Mouse (Mus musculus): ENCODE measurements around the gene Pde6d. TPM values are rescaled to one million over a fixed set of nuclear protein-coding genes. Genes with fewer than 3 reads are reported as not detected.
"Not testable (repeated sequence)": the region's sequence is repeated elsewhere in the genome, so short reads cannot be mapped to it uniquely, and the experiment has no call there.

Pde6d gene
- polyA plus RNA-seq, 1 experiment, result 11.2 TPM

DNA sequence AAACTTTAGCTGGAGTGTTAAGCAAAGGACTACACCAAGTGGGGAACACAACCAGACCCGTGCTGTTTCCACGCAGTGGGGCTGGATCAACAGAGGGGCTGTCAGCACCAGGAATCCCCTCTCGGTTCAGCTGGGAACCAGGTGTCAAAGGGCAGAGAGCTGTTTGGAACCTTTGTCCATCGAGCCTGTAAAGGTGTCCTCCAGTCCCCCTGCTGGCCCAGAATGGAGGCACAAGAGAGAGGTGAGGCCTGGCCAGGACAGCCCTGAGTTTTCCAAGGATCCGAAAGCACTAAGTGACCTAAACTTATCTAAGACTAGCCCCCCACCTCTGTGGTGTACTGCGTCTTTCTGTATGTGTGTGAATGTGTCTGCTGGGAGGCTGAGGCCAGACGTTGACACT lies 62.1 kb downstream of the Pde6d start:
- WGBS, result 58% methylated on average over 7 of the region's 7 CpGs
- Histone ChIP-seq H3K27ac (ENCODE audit: control insufficient read depth, insufficient read depth, low read depth, low read length, poor library complexity) (no peak overlapping the region), H3K4me1 (ENCODE audit: control insufficient read depth, insufficient read depth, low read length) (peaks cover 4% of the 10 kb centered on the region; the same call in 1 of the 2 replicates), H3K4me3 (replicated peaks; ENCODE audit: control insufficient read depth, low read depth, low read length) (no peak overlapping the region)
- TF ChIP-seq CTCF (IDR thresholded peaks at IDR 0.05; ENCODE audit: control insufficient read depth, insufficient read depth, low read length) (peak; percentile 59), POLR2A (IDR thresholded peaks at IDR 0.05; ENCODE audit: borderline replicate concordance, control insufficient read depth, low read depth, low read length) (no peak)

DNA sequence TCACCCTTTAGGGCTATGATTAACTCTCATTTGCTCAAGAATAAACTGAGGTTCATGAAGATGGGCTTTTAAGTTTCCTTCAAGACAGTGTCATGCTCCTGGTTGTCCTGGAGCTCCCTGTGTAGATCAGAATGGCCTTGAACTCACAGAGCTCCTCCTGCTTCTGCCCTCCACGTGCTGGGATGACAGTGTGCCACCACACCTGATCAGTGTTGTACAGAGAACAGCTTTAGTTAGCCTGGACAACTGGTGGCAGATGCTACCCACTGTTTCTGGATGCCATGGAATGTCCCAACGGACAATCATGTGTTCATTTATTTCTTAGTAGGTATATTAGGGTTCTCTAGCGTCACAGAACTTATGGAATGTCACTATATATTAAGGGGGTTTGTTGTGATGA lies 65.4 kb downstream of the Pde6d start:
- WGBS, result 85% methylated on average over 3 of the region's 3 CpGs
- Histone ChIP-seq H3K4me1 (ENCODE audit: control insufficient read depth, insufficient read depth, low read length) (peaks cover 1% of the 10 kb centered on the region; the same call in 1 of the 2 replicates), H3K27ac (ENCODE audit: control insufficient read depth, insufficient read depth, low read depth, low read length, poor library complexity) (no peak overlapping the region), H3K4me3 (replicated peaks; ENCODE audit: control insufficient read depth, low read depth, low read length) (no peak overlapping the region)
- no peak for TF ChIP-seq POLR2A (IDR thresholded peaks at IDR 0.05; ENCODE audit: borderline replicate concordance, control insufficient read depth, low read depth, low read length)
- no peak for TF ChIP-seq CTCF (IDR thresholded peaks at IDR 0.05; ENCODE audit: control insufficient read depth, insufficient read depth, low read length)

DNA sequence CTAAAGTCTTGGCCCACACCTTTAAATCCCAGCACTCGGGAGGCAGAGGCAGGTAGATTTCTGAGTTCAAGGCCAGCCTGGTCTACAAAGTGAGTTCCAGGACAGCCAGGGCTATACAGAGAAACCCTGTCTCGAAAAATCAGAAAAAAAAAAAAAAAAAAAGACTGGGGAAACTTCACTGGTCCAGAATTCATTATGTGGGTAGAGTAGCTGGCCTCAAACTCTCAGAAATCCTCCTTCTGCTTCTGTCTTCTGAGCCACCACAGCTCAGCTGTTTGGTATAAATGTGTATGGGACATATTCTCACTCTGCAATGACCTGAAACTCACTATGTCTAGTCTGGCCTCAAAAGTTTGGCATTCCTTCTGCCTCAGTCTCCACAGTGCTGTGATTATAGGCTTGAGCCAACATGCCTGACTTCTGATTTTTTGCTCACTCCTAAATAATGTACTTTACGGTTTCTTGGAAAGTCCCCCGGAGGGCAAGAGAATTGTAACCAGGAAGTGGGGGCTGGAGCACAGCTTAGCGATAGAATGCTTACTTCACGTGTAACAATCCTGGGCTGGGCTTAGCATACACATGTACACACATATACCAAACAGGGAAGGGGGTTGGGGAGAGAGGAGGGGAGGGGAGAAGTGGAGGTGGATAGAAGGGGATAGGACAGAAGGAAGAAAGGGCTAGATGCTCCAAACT lies 66.6 kb downstream of the Pde6d start:
- H3K4me1 ChIP-seq (ENCODE audit: control insufficient read depth, insufficient read depth, low read length), result no peaks in the 10 kb centered on the region; the same call in 1 of the 2 replicates
- no peak overlapping the region for H3K4me3 ChIP-seq (replicated peaks; ENCODE audit: control insufficient read depth, low read depth, low read length)
- no peak overlapping the region for H3K27ac ChIP-seq (ENCODE audit: control insufficient read depth, insufficient read depth, low read depth, low read length, poor library complexity)
- 20% methylated on average over 6 of the region's 6 CpGs for WGBS
- no peak for TF ChIP-seq POLR2A (IDR thresholded peaks at IDR 0.05; ENCODE audit: borderline replicate concordance, control insufficient read depth, low read depth, low read length)
- TF ChIP-seq CTCF (IDR thresholded peaks at IDR 0.05; ENCODE audit: control insufficient read depth, insufficient read depth, low read length), result no peak

DNA sequence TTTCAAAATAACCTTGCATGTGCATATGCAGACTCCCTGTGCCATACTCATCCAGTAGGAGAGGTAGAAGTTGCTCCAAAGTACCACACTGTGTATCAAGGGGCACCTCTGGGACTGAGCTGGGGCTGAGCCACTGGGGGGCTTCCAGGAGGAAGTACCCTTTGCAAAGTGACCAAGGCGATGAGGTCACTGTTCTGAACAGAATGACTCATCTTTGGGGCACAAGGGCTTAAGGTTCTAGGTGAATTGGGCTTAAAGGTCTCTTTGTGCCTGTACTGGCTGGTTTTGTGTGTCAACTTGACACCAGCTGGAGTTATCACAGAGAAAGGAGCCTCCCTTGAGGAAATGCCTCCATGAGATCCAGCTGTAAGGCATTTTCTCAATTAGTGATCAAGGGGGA lies 69.4 kb downstream of the Pde6d start:
- H3K4me3 ChIP-seq (replicated peaks; ENCODE audit: control insufficient read depth, low read depth, low read length); H3K4me1 ChIP-seq (ENCODE audit: control insufficient read depth, insufficient read depth, low read length); H3K27ac ChIP-seq (ENCODE audit: control insufficient read depth, insufficient read depth, low read depth, low read length, poor library complexity): not testable (repeated sequence)
- WGBS, result 52% methylated on average over 1 of the region's 1 CpGs

DNA sequence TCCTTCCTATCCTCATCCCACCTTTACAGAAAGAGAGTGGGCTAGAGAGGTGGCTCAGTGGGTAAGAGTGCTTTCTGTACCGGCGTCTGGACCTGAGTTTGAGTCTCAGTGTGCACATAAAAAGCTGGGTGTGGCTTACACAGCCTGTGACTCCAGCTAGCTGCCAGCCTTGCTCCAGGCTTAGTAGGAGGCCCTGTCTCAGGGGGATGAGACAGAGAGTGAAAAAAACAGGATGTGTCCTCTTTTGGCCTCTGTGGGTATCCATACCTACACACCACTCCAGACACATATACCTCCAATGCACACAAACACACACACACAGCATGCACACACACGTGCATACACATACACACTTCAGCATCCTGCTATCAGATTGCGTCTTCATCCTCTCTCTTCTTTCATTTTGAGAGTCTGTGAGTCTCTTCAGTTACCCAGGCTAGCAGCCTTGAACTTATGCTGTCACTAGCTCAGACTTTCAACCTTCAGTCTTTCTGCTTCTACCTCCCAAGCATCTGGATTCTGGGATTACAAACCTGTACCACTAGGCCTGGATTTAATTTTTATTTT lies 70.2 kb downstream of the Pde6d start:
- Histone ChIP-seq H3K27ac (ENCODE audit: control insufficient read depth, insufficient read depth, low read depth, low read length, poor library complexity) (no peak overlapping the region), H3K4me3 (replicated peaks; ENCODE audit: control insufficient read depth, low read depth, low read length) (no peak overlapping the region), H3K4me1 (ENCODE audit: control insufficient read depth, insufficient read depth, low read length) (peaks cover 1% of the 10 kb centered on the region; the same call in 1 of the 2 replicates)
- TF ChIP-seq CTCF (IDR thresholded peaks at IDR 0.05; ENCODE audit: control insufficient read depth, insufficient read depth, low read length), result no peak
- 78% methylated on average over 4 of the region's 4 CpGs for WGBS

DNA sequence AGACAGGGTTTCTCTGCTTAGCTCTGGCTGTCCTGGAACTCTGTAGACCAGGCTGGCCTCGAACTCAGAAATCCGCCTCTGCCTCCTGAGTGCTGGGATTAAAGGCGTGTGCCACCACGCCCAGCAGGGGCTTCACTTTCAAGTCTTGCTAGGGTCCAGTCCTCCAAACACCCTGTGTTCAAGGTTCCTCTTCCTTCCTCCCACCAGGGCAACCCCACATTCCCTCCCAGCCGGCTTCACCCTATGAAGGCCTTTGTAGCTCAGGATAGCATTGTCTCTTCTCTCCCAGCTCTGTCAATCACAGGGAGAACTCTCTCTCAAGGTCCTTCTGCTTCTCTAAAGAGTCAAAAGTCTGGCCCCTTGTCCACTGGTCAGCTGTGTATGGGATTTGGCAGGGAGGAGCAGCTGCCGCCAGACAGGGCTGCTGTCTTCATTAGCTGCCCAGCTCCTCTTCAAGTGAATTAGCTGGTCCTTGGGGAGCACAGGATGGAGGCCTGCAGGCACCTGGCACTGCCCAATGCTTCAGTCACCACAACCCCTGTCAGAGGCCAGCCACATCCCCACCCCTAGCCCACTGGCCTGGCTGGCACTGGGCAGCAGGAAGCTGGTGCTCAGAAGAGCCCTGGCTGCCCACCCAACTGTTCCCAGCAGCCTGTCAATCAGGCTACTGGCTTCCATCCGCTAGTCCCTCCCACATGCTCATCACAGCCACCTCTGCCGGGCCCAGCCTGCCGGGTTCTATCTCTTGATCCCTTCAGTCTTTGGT lies 71.6 kb downstream of the Pde6d start:
- TF ChIP-seq POLR2A (IDR thresholded peaks at IDR 0.05; ENCODE audit: borderline replicate concordance, control insufficient read depth, low read depth, low read length) (no peak), CTCF (IDR thresholded peaks at IDR 0.05; ENCODE audit: control insufficient read depth, insufficient read depth, low read length) (no peak)
- 60% methylated on average over 9 of the region's 9 CpGs for WGBS
- peaks cover 1% of the 10 kb centered on the region; the same call in 1 of the 2 replicates for H3K4me1 ChIP-seq (ENCODE audit: control insufficient read depth, insufficient read depth, low read length)
- no peak overlapping the region for H3K4me3 ChIP-seq (replicated peaks; ENCODE audit: control insufficient read depth, low read depth, low read length)
- peak overlapping the region; percentile 17; the same call in 1 of the 2 replicates for H3K27ac ChIP-seq (ENCODE audit: control insufficient read depth, insufficient read depth, low read depth, low read length, poor library complexity)

DNA sequence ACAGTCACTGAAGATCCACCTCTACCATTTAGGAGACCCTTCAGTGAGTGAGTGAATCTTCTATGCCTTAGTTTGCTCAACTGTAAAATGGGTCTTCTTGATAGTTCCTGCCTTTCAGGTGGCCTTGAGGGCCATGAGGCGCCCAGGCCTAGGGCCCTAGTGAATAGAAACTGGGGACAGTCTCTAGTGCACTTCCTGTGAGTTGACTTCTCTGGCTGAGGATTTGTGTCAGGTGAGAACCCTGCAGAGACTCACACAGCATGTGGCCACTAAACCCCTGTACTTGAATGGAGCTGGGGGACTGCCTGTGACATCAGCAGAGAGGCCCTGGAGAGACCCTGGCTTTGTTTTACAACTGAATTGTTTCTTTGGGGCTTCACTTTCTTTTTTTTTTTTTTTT lies 72.2 kb downstream of the Pde6d start:
- Histone ChIP-seq H3K4me1 (ENCODE audit: control insufficient read depth, insufficient read depth, low read length) (peaks cover 3% of the 10 kb centered on the region), H3K4me3 (replicated peaks; ENCODE audit: control insufficient read depth, low read depth, low read length) (no peak overlapping the region), H3K27ac (ENCODE audit: control insufficient read depth, insufficient read depth, low read depth, low read length, poor library complexity) (no peak overlapping the region)
- 69% methylated on average over 1 of the region's 1 CpGs for WGBS
- no peak for TF ChIP-seq CTCF (IDR thresholded peaks at IDR 0.05; ENCODE audit: control insufficient read depth, insufficient read depth, low read length)
- TF ChIP-seq POLR2A (IDR thresholded peaks at IDR 0.05; ENCODE audit: borderline replicate concordance, control insufficient read depth, low read depth, low read length), result no peak

DNA sequence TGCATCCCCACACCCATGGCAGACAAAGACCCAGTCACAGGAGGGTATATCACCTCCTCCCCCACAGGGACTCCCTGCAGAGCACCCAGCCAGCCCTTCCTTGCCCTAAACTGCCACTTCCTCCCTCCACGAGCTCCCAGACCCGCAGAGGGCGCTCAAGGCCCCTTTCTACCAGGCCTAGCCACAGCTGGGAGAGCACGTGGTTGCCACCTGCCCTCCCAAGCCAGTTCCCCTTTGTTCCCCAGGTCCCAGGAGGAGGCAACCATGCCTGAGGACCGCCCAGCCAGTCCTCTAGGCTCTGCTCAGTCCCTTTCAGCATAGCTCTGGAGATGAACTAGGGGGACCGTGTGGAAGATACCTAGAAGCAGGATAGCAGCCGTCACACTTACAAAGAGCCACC lies 73.0 kb downstream of the Pde6d start:
- TF ChIP-seq CTCF (IDR thresholded peaks at IDR 0.05; ENCODE audit: control insufficient read depth, insufficient read depth, low read length), result peak; percentile 94
- peak; percentile 35; the same call in 1 of the 2 replicates for TF ChIP-seq POLR2A (IDR thresholded peaks at IDR 0.05; ENCODE audit: borderline replicate concordance, control insufficient read depth, low read depth, low read length)
- Histone ChIP-seq H3K4me1 (ENCODE audit: control insufficient read depth, insufficient read depth, low read length) (peaks cover 3% of the 10 kb centered on the region), H3K27ac (ENCODE audit: control insufficient read depth, insufficient read depth, low read depth, low read length, poor library complexity) (no peak overlapping the region), H3K4me3 (replicated peaks; ENCODE audit: control insufficient read depth, low read depth, low read length) (no peak overlapping the region)
- 4% methylated on average over 7 of the region's 7 CpGs for WGBS
